Mouse (Mus musculus) small intestine, adult 10 weeks (tissue): ENCODE measurements around the gene Stx16. TPM values are rescaled to one million over a fixed set of nuclear protein-coding genes. Genes with fewer than 3 reads are reported as not detected.

Experiments
- polyA plus RNA-seq: library from polyadenylated mRNA; stranded (reverse); fragments of 350-450 nt; fragmentation: Illumina TruSeq; extraction: RNeasy Lipid Tissue Mini Kit (QIAGEN cat#74804); gene quantifications from one replicate; pipeline ENCODE4 v1.2.3, GENCODE M21; 2014; ENCODE audit warnings: low replicate concordance

Gene Stx16
- polyA plus RNA-seq, result 68.5 TPM

GRCm38 (mm10) chr2:174075673-174076432, at the start of gene Stx16:
TSS of gene Stx16 (plus strand) at chr2:174076308.

GRCm38 (mm10) chr2:174109991-174110782, 34.1 kb downstream of the Stx16 start, which contains the start of gene Npepl1:
TSS of gene Npepl1 (plus strand) at chr2:174110349.

Other genes with a start within 250 kb of the Stx16 start
- gene Npepl1, start 34.0 kb downstream of the Stx16 start, polyA plus RNA-seq, result 3.0 TPM
- gene Gnas, start 208.0 kb downstream of the Stx16 start, polyA plus RNA-seq, result 371 TPM